Mouse (Mus musculus): ENCODE results near the gene Tjp1. TPM values are rescaled to one million over a fixed set of nuclear protein-coding genes. Genes with fewer than 3 reads are reported as not detected.

The Tjp1 gene
- polyA plus RNA-seq, 1 experiment from 2014 or later = 17.4 TPM

DNA sequence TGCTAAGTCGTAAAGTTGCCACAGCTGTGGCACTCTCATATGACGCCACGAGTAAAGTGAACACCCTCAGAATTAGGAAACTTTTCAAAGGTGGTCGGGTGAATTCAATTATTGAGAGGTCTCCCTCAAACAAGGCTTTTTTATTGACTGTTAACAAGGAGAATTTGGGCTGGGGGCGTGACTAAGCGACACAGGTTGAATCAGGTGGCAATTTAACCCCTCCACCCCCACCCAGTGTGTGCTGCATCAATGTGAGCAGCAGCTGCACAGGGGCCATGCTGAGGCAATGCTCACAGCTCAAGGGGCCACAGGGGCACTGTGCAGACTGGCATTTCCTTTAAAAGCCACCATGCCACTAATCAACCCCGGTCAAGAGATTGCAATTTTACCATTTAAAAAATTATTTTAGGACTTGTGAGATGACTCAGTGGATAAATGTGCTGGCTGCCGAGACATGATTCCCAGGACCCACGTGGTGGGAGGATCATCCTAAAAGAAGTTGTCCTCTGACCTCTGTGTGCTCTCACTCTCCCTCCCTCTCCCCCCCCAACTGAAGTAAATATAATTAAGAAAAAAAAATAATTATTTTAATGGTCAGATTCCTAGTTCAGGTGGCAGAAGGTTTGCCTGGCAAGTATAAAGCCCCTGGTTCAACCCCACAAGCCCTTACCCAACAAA lies 96.4 kb downstream of the Tjp1 start:
- no peak for DNase-seq (ENCODE audit: low spot score)
- H3K4me3 ChIP-seq (ENCODE audit: low read depth, low read length) = no peak overlapping the region
- no peak for ATAC-seq (ENCODE audit: low FRiP score)
- no peaks in the 10 kb centered on the region for H3K27me3 ChIP-seq (ENCODE audit: control insufficient read depth, insufficient read depth, low read length)
- H3K4me2 ChIP-seq (replicated peaks; ENCODE audit: low read depth, low read length) = no peak overlapping the region
- H3K4me1 ChIP-seq (replicated peaks; ENCODE audit: control insufficient read depth, insufficient read depth, low read length) = no peaks in the 10 kb centered on the region
- no peak overlapping the region for H3K9ac ChIP-seq (ENCODE audit: low read depth, low read length)
- H3K27ac ChIP-seq (ENCODE audit: low read depth, low read length) = no peak overlapping the region
- H3K9me3 ChIP-seq (ENCODE audit: control insufficient read depth, low read length) = no peaks in the 10 kb centered on the region
- no peaks in the 10 kb centered on the region for H3K36me3 ChIP-seq (ENCODE audit: control insufficient read depth, insufficient read depth, low read length)
- WGBS = 46% methylated on average over 9 of the region's 9 CpGs

DNA sequence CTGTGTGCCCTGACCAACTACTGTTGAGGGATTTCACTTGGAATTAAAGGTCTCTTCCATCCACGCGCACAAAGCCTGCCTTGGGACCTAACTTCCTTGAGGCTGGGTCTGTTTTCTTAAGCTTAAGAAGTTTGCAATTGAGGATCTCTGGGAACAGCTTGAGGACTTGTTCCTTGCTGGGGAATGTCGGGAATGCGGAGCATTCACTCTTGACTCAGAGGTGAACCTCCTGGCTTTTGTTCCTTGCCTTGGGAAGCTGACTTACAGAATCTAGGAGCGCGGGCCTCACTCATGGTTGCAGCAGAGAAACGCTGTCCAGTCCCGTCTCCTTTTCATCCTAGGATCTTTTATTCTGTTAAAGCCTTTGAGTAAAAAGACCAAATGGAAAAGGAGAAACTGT lies 97.2 kb downstream of the Tjp1 start:
- no peak overlapping the region for H3K27ac ChIP-seq (ENCODE audit: low read depth, low read length)
- no peaks in the 10 kb centered on the region for H3K4me1 ChIP-seq (replicated peaks; ENCODE audit: control insufficient read depth, insufficient read depth, low read length)
- no peak overlapping the region for H3K4me3 ChIP-seq (ENCODE audit: low read depth, low read length)
- no peaks in the 10 kb centered on the region for H3K36me3 ChIP-seq (ENCODE audit: control insufficient read depth, insufficient read depth, low read length)
- ATAC-seq (ENCODE audit: low FRiP score) (no peak), DNase-seq (ENCODE audit: low spot score) (no peak)
- no peaks in the 10 kb centered on the region for H3K27me3 ChIP-seq (ENCODE audit: control insufficient read depth, insufficient read depth, low read length)
- no peak overlapping the region for H3K4me2 ChIP-seq (replicated peaks; ENCODE audit: low read depth, low read length)
- no peaks in the 10 kb centered on the region for H3K9me3 ChIP-seq (ENCODE audit: control insufficient read depth, low read length)
- WGBS = 17% methylated on average over 8 of the region's 8 CpGs
- no peak overlapping the region for H3K9ac ChIP-seq (ENCODE audit: low read depth, low read length)

DNA sequence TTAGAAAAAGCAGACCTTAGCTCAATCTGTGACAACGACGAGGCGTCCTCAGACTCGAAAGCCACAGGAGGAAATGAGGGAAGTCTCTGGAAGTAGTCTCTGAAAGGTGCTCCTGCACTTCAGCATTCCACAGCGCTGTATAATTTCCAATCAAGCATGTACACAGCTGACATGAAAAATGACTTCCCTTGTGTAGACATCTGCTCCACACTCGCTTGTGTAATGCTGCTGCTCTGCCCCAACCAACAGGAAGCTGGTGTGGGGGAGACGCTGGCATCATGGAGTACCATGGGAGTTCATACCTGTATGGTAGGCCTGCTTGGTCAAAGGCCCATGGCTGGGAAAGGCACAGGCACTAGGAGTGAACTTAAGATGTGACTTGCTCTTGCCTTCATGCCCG lies 103.1 kb downstream of the Tjp1 start:
- Histone ChIP-seq H3K27me3 (ENCODE audit: control insufficient read depth, insufficient read depth, low read length) (no peaks in the 10 kb centered on the region), H3K27ac (ENCODE audit: low read depth, low read length) (no peak overlapping the region), H3K4me3 (ENCODE audit: low read depth, low read length) (no peak overlapping the region), H3K9me3 (ENCODE audit: control insufficient read depth, low read length) (no peaks in the 10 kb centered on the region), H3K9ac (ENCODE audit: low read depth, low read length) (no peak overlapping the region), H3K4me1 (replicated peaks; ENCODE audit: control insufficient read depth, insufficient read depth, low read length) (no peaks in the 10 kb centered on the region), H3K36me3 (ENCODE audit: control insufficient read depth, insufficient read depth, low read length) (no peaks in the 10 kb centered on the region), H3K4me2 (replicated peaks; ENCODE audit: low read depth, low read length) (no peak overlapping the region)
- WGBS = 81% methylated on average over 8 of the region's 8 CpGs
- ATAC-seq (ENCODE audit: low FRiP score) = no peak
- DNase-seq (ENCODE audit: low spot score) = no peak

DNA sequence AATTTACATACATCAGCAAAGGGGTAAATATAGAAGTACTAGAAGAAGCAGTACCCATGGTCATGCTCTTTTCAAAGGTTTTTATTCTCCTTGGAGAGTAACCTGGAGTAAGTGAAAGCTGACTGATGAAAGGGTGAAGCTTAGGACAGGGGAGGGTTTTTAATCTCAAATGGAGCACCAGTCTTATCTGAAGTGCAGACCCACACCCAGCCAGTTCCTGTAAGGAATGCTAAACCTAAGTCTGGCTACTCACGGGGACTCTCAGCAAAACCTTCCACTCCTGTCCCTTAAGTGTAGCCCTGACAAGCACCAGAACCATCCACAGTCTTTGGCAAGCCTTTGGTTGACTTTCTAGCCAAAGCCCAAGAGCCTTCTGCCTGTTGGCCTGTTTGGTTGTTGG lies 105.1 kb downstream of the Tjp1 start:
- Histone ChIP-seq H3K4me1 (replicated peaks; ENCODE audit: control insufficient read depth, insufficient read depth, low read length) (peaks cover under 1% of the 10 kb centered on the region; the same call in 1 of the 2 replicates), H3K9me3 (ENCODE audit: control insufficient read depth, low read length) (no peaks in the 10 kb centered on the region), H3K4me3 (ENCODE audit: low read depth, low read length) (no peak overlapping the region), H3K36me3 (ENCODE audit: control insufficient read depth, insufficient read depth, low read length) (no peaks in the 10 kb centered on the region), H3K27ac (ENCODE audit: low read depth, low read length) (no peak overlapping the region), H3K9ac (ENCODE audit: low read depth, low read length) (no peak overlapping the region), H3K4me2 (replicated peaks; ENCODE audit: low read depth, low read length) (no peak overlapping the region), H3K27me3 (ENCODE audit: control insufficient read depth, insufficient read depth, low read length) (no peaks in the 10 kb centered on the region)
- no peak for DNase-seq (ENCODE audit: low spot score)
- peak; percentile 18; the same call in 1 of the 2 replicates for ATAC-seq (ENCODE audit: low FRiP score)
- 100% methylated on average over 1 of the region's 1 CpGs for WGBS

DNA sequence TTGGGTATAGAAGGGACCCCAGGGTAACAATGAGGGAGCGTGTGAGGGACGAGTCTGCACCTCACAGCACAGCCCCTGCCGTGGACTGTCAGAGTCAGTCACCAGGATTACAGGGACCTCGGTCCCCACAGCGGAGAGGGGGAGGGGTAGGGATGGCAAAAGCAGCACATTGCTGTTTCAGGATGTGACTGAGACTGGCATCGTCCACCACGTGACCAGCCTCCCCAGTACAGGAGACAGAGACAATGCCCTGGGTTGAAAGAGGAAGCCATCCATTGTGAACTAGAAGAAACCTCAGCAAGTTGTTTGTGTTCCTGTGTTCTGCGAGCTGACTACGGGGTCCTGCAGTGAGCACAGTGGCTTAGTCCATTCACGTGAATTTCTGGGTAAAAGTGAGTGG lies 106.1 kb downstream of the Tjp1 start:
- Histone ChIP-seq H3K4me1 (replicated peaks; ENCODE audit: control insufficient read depth, insufficient read depth, low read length) (peaks cover 6% of the 10 kb centered on the region; the same call in 1 of the 2 replicates), H3K36me3 (ENCODE audit: control insufficient read depth, insufficient read depth, low read length) (no peaks in the 10 kb centered on the region), H3K27me3 (ENCODE audit: control insufficient read depth, insufficient read depth, low read length) (no peaks in the 10 kb centered on the region), H3K9me3 (ENCODE audit: control insufficient read depth, low read length) (no peaks in the 10 kb centered on the region), H3K27ac (ENCODE audit: low read depth, low read length) (no peak overlapping the region; the same call in 1 of the 2 replicates), H3K4me2 (replicated peaks; ENCODE audit: low read depth, low read length) (peak overlapping the region; percentile 18), H3K4me3 (ENCODE audit: low read depth, low read length) (no peak overlapping the region), H3K9ac (ENCODE audit: low read depth, low read length) (no peak overlapping the region)
- DNase-seq (ENCODE audit: low spot score) (peak; percentile 79), ATAC-seq (ENCODE audit: low FRiP score) (peak; percentile 91)
- WGBS = 3% methylated on average over 9 of the region's 10 CpGs

DNA sequence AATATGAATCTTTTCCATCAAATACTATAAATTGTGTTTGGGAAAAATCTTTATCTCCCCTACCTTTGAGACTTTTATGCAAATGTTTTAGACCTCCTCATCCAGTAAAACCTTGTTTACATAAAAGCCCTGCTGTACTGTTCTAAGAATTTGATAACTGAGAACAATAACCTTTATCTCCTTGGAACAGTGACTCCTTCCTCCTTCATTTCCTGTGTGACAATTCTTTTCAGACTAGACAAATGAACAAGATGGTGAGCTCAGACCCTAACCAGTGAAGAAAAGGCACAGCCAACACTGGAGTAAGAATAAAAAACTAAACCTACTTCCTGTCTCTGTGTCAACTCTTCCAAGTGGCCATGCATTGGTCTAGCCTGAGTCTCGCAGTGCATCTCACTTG lies 107.7 kb downstream of the Tjp1 start:
- peaks cover 7% of the 10 kb centered on the region; the same call in 1 of the 2 replicates for H3K4me1 ChIP-seq (replicated peaks; ENCODE audit: control insufficient read depth, insufficient read depth, low read length)
- 77% methylated on average over 1 of the region's 1 CpGs for WGBS
- H3K27ac ChIP-seq (ENCODE audit: low read depth, low read length) = no peak overlapping the region
- H3K9ac ChIP-seq (ENCODE audit: low read depth, low read length) = no peak overlapping the region
- no peak overlapping the region for H3K4me2 ChIP-seq (replicated peaks; ENCODE audit: low read depth, low read length)
- no peak overlapping the region for H3K4me3 ChIP-seq (ENCODE audit: low read depth, low read length)
- no peaks in the 10 kb centered on the region for H3K36me3 ChIP-seq (ENCODE audit: control insufficient read depth, insufficient read depth, low read length)
- H3K9me3 ChIP-seq (ENCODE audit: control insufficient read depth, low read length) = no peaks in the 10 kb centered on the region
- ATAC-seq (ENCODE audit: low FRiP score) = no peak
- no peaks in the 10 kb centered on the region for H3K27me3 ChIP-seq (ENCODE audit: control insufficient read depth, insufficient read depth, low read length)
- no peak for DNase-seq (ENCODE audit: low spot score)

DNA sequence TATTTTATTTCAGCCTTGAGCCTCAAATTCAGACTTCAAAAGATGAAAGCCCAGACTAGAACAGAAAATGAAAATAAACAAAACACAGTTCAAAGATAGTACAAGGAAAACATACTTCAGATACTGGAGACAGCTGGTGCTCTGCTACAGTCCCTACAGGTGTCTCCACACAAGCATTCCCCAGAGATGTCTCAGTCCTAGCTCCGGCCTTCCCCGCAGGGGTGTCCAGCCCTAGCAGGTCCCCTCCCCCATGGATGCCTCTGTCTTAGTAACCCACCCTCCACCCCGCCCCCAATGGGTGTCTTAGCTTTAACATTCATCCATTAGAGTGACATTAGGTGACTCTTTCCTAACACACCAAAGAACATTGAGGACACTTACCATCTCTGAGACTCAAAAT lies 108.6 kb downstream of the Tjp1 start:
- peaks cover 7% of the 10 kb centered on the region; the same call in 1 of the 2 replicates for H3K4me1 ChIP-seq (replicated peaks; ENCODE audit: control insufficient read depth, insufficient read depth, low read length)
- H3K27ac ChIP-seq (ENCODE audit: low read depth, low read length) = no peak overlapping the region
- DNase-seq (ENCODE audit: low spot score) (no peak), ATAC-seq (ENCODE audit: low FRiP score) (no peak)
- no peak overlapping the region for H3K4me3 ChIP-seq (ENCODE audit: low read depth, low read length)
- WGBS = 52% methylated on average over 3 of the region's 3 CpGs
- H3K9me3 ChIP-seq (ENCODE audit: control insufficient read depth, low read length) = no peaks in the 10 kb centered on the region
- H3K4me2 ChIP-seq (replicated peaks; ENCODE audit: low read depth, low read length) = no peak overlapping the region
- H3K27me3 ChIP-seq (ENCODE audit: control insufficient read depth, insufficient read depth, low read length) = no peaks in the 10 kb centered on the region
- H3K9ac ChIP-seq (ENCODE audit: low read depth, low read length) = no peak overlapping the region
- H3K36me3 ChIP-seq (ENCODE audit: control insufficient read depth, insufficient read depth, low read length) = no peaks in the 10 kb centered on the region

DNA sequence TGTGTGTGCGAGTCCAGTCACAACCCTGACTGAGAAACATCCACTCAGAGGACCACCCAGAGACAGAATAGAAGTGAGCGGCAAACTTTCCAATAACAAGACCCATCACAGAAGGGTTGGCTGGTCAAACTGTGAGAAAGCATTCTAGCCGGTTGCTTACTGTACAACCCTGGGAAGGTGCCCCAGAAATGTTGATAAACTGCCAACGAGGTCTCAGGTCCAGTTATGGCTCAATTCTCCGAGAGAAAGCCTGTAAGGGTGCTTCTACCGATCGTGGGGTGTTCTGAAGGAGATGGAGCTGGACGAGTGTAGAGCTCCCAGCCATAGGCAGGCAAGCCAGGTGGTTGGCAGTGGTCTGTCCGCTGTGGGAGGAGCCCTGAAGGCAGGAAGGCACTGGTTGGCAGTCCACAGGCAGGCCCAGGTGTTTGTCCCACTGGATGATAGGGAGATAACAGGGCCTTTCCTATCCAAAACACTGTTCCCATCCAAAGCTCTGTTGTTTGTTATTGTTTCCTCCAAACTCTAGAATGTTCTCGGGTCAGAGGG lies 109.1 kb downstream of the Tjp1 start:
- no peak for DNase-seq (ENCODE audit: low spot score)
- 87% methylated on average over 10 of the region's 10 CpGs for WGBS
- Histone ChIP-seq H3K4me1 (replicated peaks; ENCODE audit: control insufficient read depth, insufficient read depth, low read length) (peaks cover 7% of the 10 kb centered on the region; the same call in 1 of the 2 replicates), H3K4me2 (replicated peaks; ENCODE audit: low read depth, low read length) (no peak overlapping the region), H3K9me3 (ENCODE audit: control insufficient read depth, low read length) (no peaks in the 10 kb centered on the region), H3K9ac (ENCODE audit: low read depth, low read length) (no peak overlapping the region), H3K4me3 (ENCODE audit: low read depth, low read length) (no peak overlapping the region), H3K27me3 (ENCODE audit: control insufficient read depth, insufficient read depth, low read length) (no peaks in the 10 kb centered on the region), H3K27ac (ENCODE audit: low read depth, low read length) (no peak overlapping the region), H3K36me3 (ENCODE audit: control insufficient read depth, insufficient read depth, low read length) (no peaks in the 10 kb centered on the region)
- no peak for ATAC-seq (ENCODE audit: low FRiP score)

Data from hindbrain, embryonic 11.5 days (tissue).